Mouse (Mus musculus): ENCODE results near the gene Mfap5. TPM values are rescaled to one million over a fixed set of nuclear protein-coding genes. Genes with fewer than 3 reads are reported as not detected.

The Mfap5 gene
- polyA plus RNA-seq, 1 experiment from 2014 or later, result 3.1 TPM

GRCm38 (mm10) chr6:122544672-122545071 is 39.0 kb downstream of the Mfap5 start:
- Histone ChIP-seq H3K4me3 (no peak overlapping the region), H3K4me2 (replicated peaks) (no peak overlapping the region), H3K9me3 (no peaks in the 10 kb centered on the region), H3K4me1 (no peaks in the 10 kb centered on the region), H3K36me3 (no peaks in the 10 kb centered on the region), H3K9ac (no peak overlapping the region), H3K27ac (no peak overlapping the region), H3K27me3 (no peaks in the 10 kb centered on the region)
- WGBS, result 92% methylated on average over 1 of the region's 1 CpGs
- ATAC-seq (ENCODE audit: insufficient number of reproducible peaks, insufficient read depth, low FRiP score, low TSS enrichment), result no peak

- H3K27me3 ChIP-seq, result no peaks in the 10 kb centered on the region
- ATAC-seq (ENCODE audit: insufficient number of reproducible peaks, insufficient read depth, low FRiP score, low TSS enrichment), result no peak
- H3K9me3 ChIP-seq, result no peaks in the 10 kb centered on the region
- no peak overlapping the region for H3K4me2 ChIP-seq (replicated peaks)
- no peaks in the 10 kb centered on the region for H3K4me1 ChIP-seq
- H3K27ac ChIP-seq, result no peak overlapping the region
- no peaks in the 10 kb centered on the region for H3K36me3 ChIP-seq
- no peak overlapping the region for H3K9ac ChIP-seq
- H3K4me3 ChIP-seq, result no peak overlapping the region
- 63% methylated on average over 9 of the region's 9 CpGs for WGBS
Measured at GRCm38 (mm10) chr6:122545289-122545882, 39.7 kb downstream of the Mfap5 start.

- WGBS, result 85% methylated on average over 10 of the region's 10 CpGs
- H3K9ac ChIP-seq, result no peak overlapping the region
- no peak overlapping the region for H3K27ac ChIP-seq
- no peaks in the 10 kb centered on the region for H3K4me1 ChIP-seq
- H3K4me3 ChIP-seq, result no peak overlapping the region
- no peaks in the 10 kb centered on the region for H3K36me3 ChIP-seq
- no peaks in the 10 kb centered on the region for H3K9me3 ChIP-seq
- H3K4me2 ChIP-seq (replicated peaks), result no peak overlapping the region
- no peak for ATAC-seq (ENCODE audit: insufficient number of reproducible peaks, insufficient read depth, low FRiP score, low TSS enrichment)
- H3K27me3 ChIP-seq, result no peaks in the 10 kb centered on the region
Measured at GRCm38 (mm10) chr6:122545948-122546347, 40.3 kb downstream of the Mfap5 start.

- no peaks in the 10 kb centered on the region for H3K9me3 ChIP-seq
- no peaks in the 10 kb centered on the region for H3K27me3 ChIP-seq
- no peak for ATAC-seq (ENCODE audit: insufficient number of reproducible peaks, insufficient read depth, low FRiP score, low TSS enrichment)
- H3K4me2 ChIP-seq (replicated peaks), result no peak within 1 kb of the TSS
- H3K9ac ChIP-seq, result no peak within 1 kb of the TSS
- no peak within 1 kb of the TSS for H3K4me3 ChIP-seq
- H3K4me1 ChIP-seq, result no peaks in the 10 kb centered on the region; the same call in 1 of the 2 replicates
- H3K27ac ChIP-seq, result no peak within 1 kb of the TSS
- WGBS, result 56% methylated on average over 9 of the region's 9 CpGs
- H3K36me3 ChIP-seq, result no peaks in the 10 kb centered on the region
Measured at GRCm38 (mm10) chr6:122553606-122554005, 48.0 kb downstream of the Mfap5 start, which contains the start of gene Aicda. TSS of gene Aicda (plus strand) at chr6:122553801.

- Histone ChIP-seq H3K36me3 (no peaks in the 10 kb centered on the region), H3K4me2 (replicated peaks) (no peak overlapping the region), H3K27ac (no peak overlapping the region), H3K4me3 (no peak overlapping the region), H3K4me1 (no peaks in the 10 kb centered on the region; the same call in 1 of the 2 replicates), H3K9me3 (no peaks in the 10 kb centered on the region), H3K27me3 (no peaks in the 10 kb centered on the region), H3K9ac (no peak overlapping the region)
- 73% methylated on average over 6 of the region's 6 CpGs for WGBS
- no peak for ATAC-seq (ENCODE audit: insufficient number of reproducible peaks, insufficient read depth, low FRiP score, low TSS enrichment)
Measured at GRCm38 (mm10) chr6:122554102-122554501, 48.5 kb downstream of the Mfap5 start.

- Histone ChIP-seq H3K27ac (no peak overlapping the region), H3K4me3 (no peak overlapping the region), H3K27me3 (no peaks in the 10 kb centered on the region), H3K9me3 (no peaks in the 10 kb centered on the region), H3K9ac (no peak overlapping the region), H3K36me3 (no peaks in the 10 kb centered on the region), H3K4me2 (replicated peaks) (no peak overlapping the region), H3K4me1 (peaks cover 1% of the 10 kb centered on the region; the same call in 1 of the 2 replicates)
- no peak for ATAC-seq (ENCODE audit: insufficient number of reproducible peaks, insufficient read depth, low FRiP score, low TSS enrichment)
- 42% methylated on average over 7 of the region's 7 CpGs for WGBS
Measured at GRCm38 (mm10) chr6:122555266-122555665, 49.6 kb downstream of the Mfap5 start.

- Histone ChIP-seq H3K27ac (no peak overlapping the region), H3K4me3 (no peak overlapping the region), H3K4me2 (replicated peaks) (peak overlapping the region; percentile 9; the same call in 1 of the 2 replicates), H3K9ac (no peak overlapping the region), H3K9me3 (no peaks in the 10 kb centered on the region), H3K4me1 (peaks cover 2% of the 10 kb centered on the region; the same call in 1 of the 2 replicates), H3K36me3 (no peaks in the 10 kb centered on the region), H3K27me3 (no peaks in the 10 kb centered on the region)
- whole genome bisulfite sequencing, result 24% methylated on average over 15 of the region's 15 CpGs
- ATAC-seq (ENCODE audit: insufficient number of reproducible peaks, insufficient read depth, low FRiP score, low TSS enrichment), result no peak
Measured at GRCm38 (mm10) chr6:122556959-122557561, 51.4 kb downstream of the Mfap5 start.

- WGBS, result 6% methylated on average over 17 of the region's 17 CpGs
- no peak for ATAC-seq (ENCODE audit: insufficient number of reproducible peaks, insufficient read depth, low FRiP score, low TSS enrichment)
- H3K9ac ChIP-seq, result no peak overlapping the region
Measured at GRCm38 (mm10) chr6:122560427-122560826, 54.8 kb downstream of the Mfap5 start.

GRCm38 (mm10) chr6:122561005-122561404 is 55.4 kb downstream of the Mfap5 start:
- Histone ChIP-seq H3K4me1 (peaks cover 2% of the 10 kb centered on the region; the same call in 1 of the 2 replicates), H3K27ac (no peak overlapping the region), H3K9me3 (no peaks in the 10 kb centered on the region), H3K4me2 (replicated peaks) (no peak overlapping the region), H3K9ac (no peak overlapping the region), H3K27me3 (no peaks in the 10 kb centered on the region), H3K4me3 (0 out of 2 replicates have a peak overlapping the region, but pooled peaks have one; percentile 12), H3K36me3 (no peaks in the 10 kb centered on the region)
- 83% methylated on average over 20 of the region's 20 CpGs for WGBS
- 0 out of 2 replicates have a peak, but pooled peaks have one; percentile 39 for ATAC-seq (ENCODE audit: insufficient number of reproducible peaks, insufficient read depth, low FRiP score, low TSS enrichment)

More at GRCm38 (mm10) chr6:122560427-122560826, 54.8 kb downstream of the Mfap5 start:
- H3K27me3 ChIP-seq, result no peaks in the 10 kb centered on the region
- no peaks in the 10 kb centered on the region for H3K9me3 ChIP-seq
- H3K4me2 ChIP-seq (replicated peaks), result peak overlapping the region; percentile 45
- H3K4me1 ChIP-seq, result peaks cover 2% of the 10 kb centered on the region; the same call in 1 of the 2 replicates
- H3K4me3 ChIP-seq, result 0 out of 2 replicates have a peak overlapping the region, but pooled peaks have one; percentile 12
- no peaks in the 10 kb centered on the region for H3K36me3 ChIP-seq
- no peak overlapping the region for H3K27ac ChIP-seq

- no peak overlapping the region for H3K4me2 ChIP-seq (replicated peaks)
Measured at GRCm38 (mm10) chr6:122562463-122562862, 56.8 kb downstream of the Mfap5 start.

GRCm38 (mm10) chr6:122565070-122565784 is 59.6 kb downstream of the Mfap5 start:
- H3K4me1 ChIP-seq, result 0 out of 2 replicates have a peak, but pooled peaks cover 2% of the 10 kb centered on the region
- no peak for ATAC-seq (ENCODE audit: insufficient number of reproducible peaks, insufficient read depth, low FRiP score, low TSS enrichment)
- H3K27me3 ChIP-seq, result no peaks in the 10 kb centered on the region
- no peak overlapping the region for H3K27ac ChIP-seq
- H3K4me2 ChIP-seq (replicated peaks), result no peak overlapping the region
- H3K4me3 ChIP-seq, result no peak overlapping the region
- WGBS, result 90% methylated on average over 9 of the region's 9 CpGs
- no peaks in the 10 kb centered on the region for H3K9me3 ChIP-seq
- no peaks in the 10 kb centered on the region for H3K36me3 ChIP-seq
- H3K9ac ChIP-seq, result no peak overlapping the region

More at GRCm38 (mm10) chr6:122562463-122562862, 56.8 kb downstream of the Mfap5 start:
- H3K9ac ChIP-seq, result no peak overlapping the region
- ATAC-seq (ENCODE audit: insufficient number of reproducible peaks, insufficient read depth, low FRiP score, low TSS enrichment), result no peak
- no peak overlapping the region for H3K27ac ChIP-seq
- no peak overlapping the region for H3K4me3 ChIP-seq
- 0 out of 2 replicates have a peak, but pooled peaks cover 2% of the 10 kb centered on the region for H3K4me1 ChIP-seq
- no peaks in the 10 kb centered on the region for H3K9me3 ChIP-seq
- H3K27me3 ChIP-seq, result no peaks in the 10 kb centered on the region
- no peaks in the 10 kb centered on the region for H3K36me3 ChIP-seq
- WGBS, result 4% methylated on average over 6 of the region's 6 CpGs

Data from embryonic facial prominence, embryonic 12.5 days (tissue).